Mouse (Mus musculus) kidney, embryonic 16.5 days (tissue): ENCODE results near the gene Sox15. TPM values are rescaled to one million over a fixed set of nuclear protein-coding genes. Genes with fewer than 3 reads are reported as not detected.

Experiments
- ATAC-seq: fragments of 200-750 bp; cut with Nextera tagmentation; 2 replicates; pipeline ENCODE4 v1.8.0; 2017; ENCODE audit warnings: moderate TSS enrichment; ENCODE audit not compliant: low FRiP score, low TSS enrichment
- H3K27ac ChIP-seq: fragments of 300-500 bp; sonication (generic); 2 replicates; pipeline ENCODE4 v1.5.1; 2014; ENCODE audit warnings: low read length
- H3K27me3 ChIP-seq: fragments of 300-500 bp; sonication (generic); 2 replicates; pipeline ENCODE4 v1.6.1; 2014; ENCODE audit warnings: low read length, control low read depth, mixed read lengths; ENCODE audit not compliant: insufficient read depth
- H3K36me3 ChIP-seq: fragments of 300-500 bp; sonication (generic); 2 replicates; pipeline ENCODE4 v1.6.1; 2014; ENCODE audit warnings: low read length, control low read depth, mixed read lengths; ENCODE audit not compliant: insufficient read depth
- H3K4me1 ChIP-seq: fragments of 300-500 bp; sonication (generic); 2 replicates; pipeline ENCODE4 v1.6.1; 2014; ENCODE audit warnings: low read length, control low read depth, mixed read lengths; ENCODE audit not compliant: insufficient read depth
- H3K4me2 ChIP-seq: fragments of 300-500 bp; sonication (generic); replicated peaks from 2 replicates; pipeline ENCODE4 v1.6.1; 2014; ENCODE audit warnings: low read depth, low read length
- H3K4me3 ChIP-seq: fragments of 300-500 bp; sonication (generic); 2 replicates; pipeline ENCODE4 v1.5.1; 2014; ENCODE audit warnings: mild to moderate bottlenecking, low read length
- H3K9ac ChIP-seq: fragments of 300-500 bp; sonication (generic); replicated peaks from 2 replicates; pipeline ENCODE4 v1.6.1; 2014; ENCODE audit warnings: low read length
- H3K9me3 ChIP-seq: fragments of 300-500 bp; sonication (generic); 2 replicates; pipeline ENCODE4 v1.6.1; 2016; ENCODE audit warnings: low read length, control low read depth
- WGBS: fragments of 180-500 bp; shearing (Covaris S2); extraction: QIAGEN DNeasy Blood & Tissue Kit; methylation state at CpG from one replicate; pipeline ENCODE4 v1.1.7; 2014; 5-methylcytosine and 5-hydroxymethylcytosine counted together
- polyA plus RNA-seq: library from polyadenylated mRNA; unstranded; fragments of >200 nt; fragmentation: Nextera tagmentation; extraction: Ambion mirVana; gene quantifications from 2 replicates; pipeline ENCODE4 v1.2.1, GENCODE M21; 2015

Gene Sox15
- polyA plus RNA-seq, 1 experiment from 2014 or later: 0.19 TPM

GRCm38 (mm10) chr11:69683576-69683975, 28.5 kb downstream of the Sox15 start:
- H3K36me3 ChIP-seq: peaks cover 9% of the 10 kb centered on the region
- H3K27ac ChIP-seq: peak overlapping the region; percentile 68; the same call in 1 of the 2 replicates
- H3K4me1 ChIP-seq: peaks cover 42% of the 10 kb centered on the region
- H3K27me3 ChIP-seq: no peaks in the 10 kb centered on the region
- H3K9me3 ChIP-seq: no peaks in the 10 kb centered on the region
- no peak overlapping the region for H3K4me3 ChIP-seq
- WGBS: 84% methylated on average over 7 of the region's 7 CpGs
- peak overlapping the region; percentile 75; the same call in 1 of the 2 replicates for H3K4me2 ChIP-seq
- ATAC-seq: no peak
- H3K9ac ChIP-seq: no peak overlapping the region

GRCm38 (mm10) chr11:69684128-69684745, 29.1 kb downstream of the Sox15 start:
- Histone ChIP-seq H3K36me3 (peaks cover 8% of the 10 kb centered on the region; the same call in 1 of the 2 replicates), H3K27ac (no peak overlapping the region), H3K4me2 (no peak overlapping the region)

GRCm38 (mm10) chr11:69684936-69685335, 29.8 kb downstream of the Sox15 start:
- 87% methylated on average over 6 of the region's 6 CpGs for WGBS
- H3K27me3 ChIP-seq: no peaks in the 10 kb centered on the region
- H3K9me3 ChIP-seq: no peaks in the 10 kb centered on the region
- no peak overlapping the region for H3K4me3 ChIP-seq
- no peak overlapping the region for H3K27ac ChIP-seq
- no peak overlapping the region for H3K9ac ChIP-seq
- H3K4me1 ChIP-seq: peaks cover 37% of the 10 kb centered on the region
- ATAC-seq: no peak
- H3K4me2 ChIP-seq: no peak overlapping the region
- 0 out of 2 replicates have a peak, but pooled peaks cover 3% of the 10 kb centered on the region for H3K36me3 ChIP-seq

More at GRCm38 (mm10) chr11:69684128-69684745, 29.1 kb downstream of the Sox15 start:
- Histone ChIP-seq H3K9me3 (no peaks in the 10 kb centered on the region), H3K27me3 (no peaks in the 10 kb centered on the region), H3K4me1 (peaks cover 42% of the 10 kb centered on the region), H3K4me3 (no peak overlapping the region), H3K9ac (peak overlapping the region; percentile 12; the same call in 1 of the 2 replicates)
- ATAC-seq: no peak
- WGBS: 78% methylated on average over 12 of the region's 12 CpGs

GRCm38 (mm10) chr11:69685526-69686148, 30.5 kb downstream of the Sox15 start, which contains the start of gene Tnfsf13:
Tnfsf13 (minus strand) TSS chr11:69685784.
- Histone ChIP-seq H3K36me3 (no peaks in the 10 kb centered on the region), H3K9ac (peak within 1 kb of the TSS; percentile 45), H3K4me3 (no peak within 1 kb of the TSS), H3K27me3 (no peaks in the 10 kb centered on the region), H3K4me2 (no peak within 1 kb of the TSS), H3K9me3 (no peaks in the 10 kb centered on the region), H3K4me1 (peaks cover 33% of the 10 kb centered on the region), H3K27ac (peak within 1 kb of the TSS; percentile 72)
- 68% methylated on average over 10 of the region's 10 CpGs for WGBS
- no peak for ATAC-seq

GRCm38 (mm10) chr11:69686377-69686776, 31.3 kb downstream of the Sox15 start:
- WGBS: 17% methylated on average over 4 of the region's 4 CpGs
- Histone ChIP-seq H3K4me2 (no peak overlapping the region), H3K9ac (peak overlapping the region; percentile 45; the same call in 1 of the 2 replicates), H3K9me3 (no peaks in the 10 kb centered on the region), H3K36me3 (no peaks in the 10 kb centered on the region), H3K27me3 (no peaks in the 10 kb centered on the region), H3K27ac (no peak overlapping the region; the same call in 1 of the 2 replicates), H3K4me3 (no peak overlapping the region), H3K4me1 (peaks cover 27% of the 10 kb centered on the region)
- ATAC-seq: no peak

- Histone ChIP-seq H3K9ac (peak overlapping the region; percentile 45; the same call in 1 of the 2 replicates), H3K4me2 (no peak overlapping the region), H3K27ac (no peak overlapping the region), H3K36me3 (no peaks in the 10 kb centered on the region), H3K9me3 (no peaks in the 10 kb centered on the region), H3K4me3 (no peak overlapping the region), H3K4me1 (peaks cover 27% of the 10 kb centered on the region), H3K27me3 (no peaks in the 10 kb centered on the region)
- no peak for ATAC-seq
- 59% methylated on average over 5 of the region's 5 CpGs for WGBS
Observed at GRCm38 (mm10) chr11:69687061-69687460, 31.9 kb downstream of the Sox15 start.

GRCm38 (mm10) chr11:69689891-69690290, 34.8 kb downstream of the Sox15 start:
- no peak overlapping the region for H3K9ac ChIP-seq
- ATAC-seq: no peak
- WGBS: 86% methylated on average over 1 of the region's 1 CpGs
- no peak overlapping the region for H3K27ac ChIP-seq
- no peak overlapping the region for H3K4me2 ChIP-seq
- H3K4me1 ChIP-seq: peaks cover 27% of the 10 kb centered on the region
- H3K9me3 ChIP-seq: no peaks in the 10 kb centered on the region
- H3K36me3 ChIP-seq: no peaks in the 10 kb centered on the region
- H3K4me3 ChIP-seq: no peak overlapping the region
- H3K27me3 ChIP-seq: no peaks in the 10 kb centered on the region

- Histone ChIP-seq H3K9ac (no peak overlapping the region), H3K4me3 (no peak overlapping the region), H3K27ac (0 out of 2 replicates have a peak overlapping the region, but pooled peaks have one; percentile 9), H3K4me1 (peaks cover 18% of the 10 kb centered on the region), H3K9me3 (no peaks in the 10 kb centered on the region), H3K4me2 (no peak overlapping the region), H3K27me3 (no peaks in the 10 kb centered on the region), H3K36me3 (no peaks in the 10 kb centered on the region)
- ATAC-seq: no peak
- WGBS: 68% methylated on average over 9 of the region's 9 CpGs
Observed at GRCm38 (mm10) chr11:69692196-69692811, 37.2 kb downstream of the Sox15 start.

- H3K4me3 ChIP-seq: no peak overlapping the region
- peaks cover 18% of the 10 kb centered on the region for H3K4me1 ChIP-seq
- no peaks in the 10 kb centered on the region for H3K27me3 ChIP-seq
- WGBS: 76% methylated on average over 6 of the region's 6 CpGs
- H3K27ac ChIP-seq: peak overlapping the region; percentile 9; the same call in 1 of the 2 replicates
- 0 out of 2 replicates have a peak, but pooled peaks have one; percentile 35 for ATAC-seq
- H3K36me3 ChIP-seq: no peaks in the 10 kb centered on the region
- H3K9me3 ChIP-seq: no peaks in the 10 kb centered on the region
- H3K4me2 ChIP-seq: no peak overlapping the region
- no peak overlapping the region for H3K9ac ChIP-seq
Observed at GRCm38 (mm10) chr11:69692863-69693262, 37.7 kb downstream of the Sox15 start.
